Mouse (Mus musculus): ENCODE data around the gene Trpm8.

Gene Trpm8

DNA sequence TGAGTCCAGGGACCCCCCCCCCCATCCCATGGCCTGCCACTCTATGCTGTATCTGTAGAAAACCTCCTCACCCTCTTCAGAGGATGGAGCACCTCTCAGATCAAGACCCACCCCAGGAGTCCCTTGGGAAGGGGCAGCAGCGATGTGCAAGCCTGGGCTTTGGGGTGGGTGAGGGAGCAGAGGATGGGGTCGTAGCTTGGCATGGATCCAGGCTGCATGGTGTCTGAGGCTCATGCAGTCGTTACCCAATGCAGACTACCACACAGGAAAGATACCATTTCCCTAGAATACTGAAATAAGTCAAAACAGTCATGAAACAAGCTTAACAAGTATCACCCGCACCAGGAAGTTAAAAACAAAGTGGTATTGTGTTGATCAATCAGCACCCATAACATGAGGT is 28.8 kb upstream of the Trpm8 start:
- no peak for DNase-seq

DNA sequence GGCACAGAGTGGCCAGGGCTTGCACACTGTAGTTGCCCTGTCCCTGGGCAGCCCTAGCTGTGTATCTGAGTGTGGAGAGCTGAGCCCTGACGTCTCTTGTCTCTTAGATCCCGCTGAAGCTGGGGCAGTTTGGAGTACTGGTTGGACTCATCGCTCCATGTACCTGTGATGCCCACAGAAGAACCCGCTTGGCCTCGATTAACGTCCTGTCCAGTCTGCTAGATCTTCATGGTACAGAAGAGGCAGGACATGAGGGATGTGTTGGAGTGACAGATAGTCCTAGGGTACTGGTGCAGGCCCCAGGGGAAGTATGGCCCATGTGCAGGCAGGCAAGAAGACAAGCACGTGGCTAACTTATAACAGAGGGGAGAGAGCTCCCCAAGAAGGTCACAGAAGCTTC is 27.9 kb upstream of the Trpm8 start:
- DNase-seq = no peak

DNA sequence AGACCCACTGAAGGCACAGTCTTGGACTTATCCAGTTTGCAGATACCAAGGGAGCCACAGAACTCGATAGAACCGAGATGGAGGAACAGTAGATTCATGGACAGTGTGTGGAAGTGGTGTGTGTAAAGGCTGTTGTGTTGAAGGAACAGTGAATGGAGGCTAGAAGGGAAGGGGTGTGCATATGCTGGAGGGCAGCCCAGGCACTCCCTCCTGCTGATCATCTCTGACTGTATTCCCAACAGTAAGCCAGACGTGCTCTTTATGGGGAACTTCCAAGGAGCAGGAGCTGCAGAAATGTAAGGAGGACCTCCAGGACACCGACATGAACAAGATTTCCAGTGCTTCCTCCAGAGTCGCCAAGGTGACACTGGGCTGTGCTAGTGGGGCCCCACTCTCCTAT is 27.4 kb upstream of the Trpm8 start:
- DNase-seq = no peak

DNA sequence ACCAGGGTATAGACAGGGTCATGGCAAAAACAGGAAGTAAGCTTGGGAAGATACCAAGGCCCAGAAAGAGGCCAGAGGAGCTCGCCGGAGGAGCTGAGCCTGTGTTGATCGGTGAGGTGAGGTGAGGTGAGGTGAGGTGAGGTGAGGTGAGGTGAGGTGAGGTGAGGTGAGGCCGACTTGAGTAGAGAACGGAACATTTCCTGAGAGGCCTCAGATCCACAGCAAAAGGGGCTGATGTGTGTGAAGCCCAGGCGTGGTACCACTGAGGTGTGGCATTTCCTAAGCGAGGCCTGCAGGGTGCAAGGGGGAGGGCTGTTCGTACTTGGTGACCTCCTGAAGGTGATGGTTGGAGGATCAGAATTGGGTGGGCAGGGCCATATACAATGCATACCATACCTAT is 24.4 kb upstream of the Trpm8 start:
- no peak for DNase-seq

DNA sequence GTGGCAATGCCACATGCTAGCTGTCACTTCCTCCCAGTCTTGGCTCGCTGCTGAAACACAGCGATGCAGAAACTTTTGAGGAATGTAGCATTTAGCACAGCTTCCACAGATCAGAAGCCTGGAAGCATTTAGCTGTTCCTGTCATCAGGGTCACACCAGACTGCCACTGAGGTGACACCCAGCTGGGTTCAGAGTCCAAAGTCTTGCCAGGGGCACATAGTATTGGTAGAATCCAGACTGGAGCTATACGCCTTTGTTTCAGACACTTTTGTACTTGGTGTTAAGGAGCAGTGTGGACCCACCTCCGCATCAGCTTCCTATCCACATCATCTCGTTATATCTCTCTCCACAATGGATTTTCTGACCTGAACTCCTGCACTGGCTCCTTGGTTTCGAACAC is 23.9 kb upstream of the Trpm8 start:
- no peak for DNase-seq

DNA sequence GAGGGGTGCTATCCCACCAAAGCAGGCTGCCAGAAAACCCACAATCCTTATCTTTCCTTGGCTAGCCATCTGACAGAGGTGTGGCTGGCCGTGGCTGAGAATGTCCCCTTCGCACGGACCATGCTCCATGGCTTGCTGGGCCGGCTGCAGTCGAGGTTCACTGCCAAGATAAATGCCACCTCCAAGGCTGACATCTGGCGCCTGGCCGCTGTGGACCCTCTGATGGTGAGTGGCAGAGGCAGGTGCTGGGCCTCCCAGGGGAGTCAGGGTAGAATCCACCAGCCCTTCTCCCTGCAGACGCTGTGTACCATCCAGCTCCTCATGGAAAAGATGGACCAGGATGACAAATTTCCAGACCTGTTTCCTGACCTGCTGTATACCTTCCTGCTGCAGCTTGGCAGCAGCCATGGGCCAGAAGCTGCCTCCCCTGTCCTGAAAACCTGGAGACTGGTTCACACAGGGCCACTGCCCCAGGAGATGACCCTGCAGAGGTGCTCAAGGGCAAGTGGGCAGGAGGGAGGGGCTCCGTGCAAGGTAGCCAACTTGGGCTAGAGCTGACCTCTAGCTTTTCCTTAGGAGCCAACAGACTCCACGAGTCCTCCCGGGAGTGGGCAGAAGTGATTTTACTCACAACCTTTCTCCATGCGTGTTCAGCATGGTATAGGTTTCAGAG is 22.5 kb upstream of the Trpm8 start:
- no peak for DNase-seq

DNA sequence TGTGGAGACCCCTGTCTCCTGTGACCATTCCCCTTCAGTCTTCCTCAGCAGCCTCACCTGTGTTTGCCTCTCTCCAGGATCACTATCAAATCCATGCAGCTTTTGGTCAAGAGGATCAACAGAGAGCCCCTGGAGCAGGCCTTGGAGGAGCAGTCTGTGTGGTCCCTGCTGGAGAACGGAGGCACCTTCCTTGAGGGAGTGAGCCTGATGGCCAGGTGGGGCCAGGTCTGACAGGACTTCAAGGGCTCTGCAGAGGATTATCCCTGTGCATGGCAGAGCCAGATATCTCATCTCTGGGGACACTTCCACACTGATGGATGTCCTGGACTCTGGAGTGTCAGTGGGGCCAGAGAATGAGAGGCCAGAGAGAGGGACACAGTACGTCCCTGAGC is 22.0 kb upstream of the Trpm8 start:
- DNase-seq = no peak

DNA sequence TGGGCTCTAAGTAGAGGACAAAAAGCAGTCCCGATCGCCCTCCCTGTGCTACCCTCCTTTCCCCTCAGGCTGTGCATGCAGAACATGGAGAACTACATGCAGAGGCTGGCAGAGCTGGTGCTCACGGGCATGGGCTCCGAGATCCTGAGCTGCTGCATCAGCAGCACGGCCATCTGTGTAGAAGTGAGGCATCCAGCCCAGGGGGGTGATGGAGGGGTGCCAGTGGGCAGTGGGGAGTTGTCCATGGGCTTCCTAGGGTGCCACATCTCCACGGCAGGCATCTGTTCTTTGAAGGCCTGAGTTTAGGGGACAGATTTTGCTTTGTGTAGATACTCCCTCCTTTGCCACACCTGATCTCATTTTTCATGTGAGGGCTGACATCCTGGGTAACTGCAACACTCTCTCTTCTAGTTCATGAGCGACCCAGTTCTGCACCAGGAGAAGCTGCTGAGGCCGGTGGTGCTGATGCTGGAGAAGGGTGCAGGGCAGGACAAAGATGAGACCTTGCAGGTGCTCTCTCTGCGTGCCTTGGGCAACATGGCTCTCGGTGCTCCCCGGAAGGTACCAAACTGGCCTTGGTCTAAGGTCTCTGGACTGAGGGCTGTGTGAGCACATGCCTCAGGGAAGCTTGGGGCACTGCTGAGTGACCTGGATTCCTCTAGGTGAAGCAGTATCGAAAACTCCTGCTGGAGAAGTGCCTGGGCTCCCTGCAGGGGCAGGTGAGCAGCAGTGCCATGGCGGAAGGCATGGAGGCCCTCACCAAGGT is 21.3 kb upstream of the Trpm8 start:
- no peak for DNase-seq

DNA sequence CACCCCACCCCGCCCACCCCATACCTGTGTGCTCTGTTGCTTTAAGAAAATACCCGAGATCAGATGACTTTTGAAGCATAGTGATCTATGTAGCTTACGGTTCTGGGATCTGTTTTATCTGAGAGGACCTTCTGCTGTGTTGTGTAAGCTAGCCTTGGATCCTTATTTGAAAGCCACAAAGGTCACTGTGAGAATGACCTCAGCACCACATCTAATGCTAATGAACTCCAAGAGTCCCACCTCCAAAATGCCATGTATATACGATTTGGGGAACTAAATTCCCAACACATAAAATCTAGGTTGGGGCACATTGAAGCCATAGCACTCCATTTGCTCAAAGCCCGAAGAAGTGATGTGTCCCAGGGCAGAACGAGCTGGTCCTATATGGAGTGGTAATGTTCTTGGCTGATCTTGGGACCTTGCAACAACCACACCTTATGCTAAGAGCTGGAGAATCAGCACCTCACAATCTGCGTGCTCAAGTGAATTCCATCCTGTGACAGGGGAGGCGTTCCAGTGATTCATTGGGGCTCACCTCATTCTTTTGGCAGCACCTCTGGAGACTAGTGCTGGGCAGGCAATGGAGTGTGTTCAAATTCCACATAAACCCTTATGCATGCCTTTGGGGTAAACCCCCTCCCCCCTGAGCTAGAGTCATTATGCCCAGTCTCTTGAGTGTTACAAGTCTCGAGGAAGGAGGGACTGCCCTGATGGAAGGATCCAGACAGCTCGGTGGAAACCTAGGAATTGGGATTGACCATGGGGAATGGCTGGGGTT is 20.4 kb upstream of the Trpm8 start:
- no peak for DNase-seq

DNA sequence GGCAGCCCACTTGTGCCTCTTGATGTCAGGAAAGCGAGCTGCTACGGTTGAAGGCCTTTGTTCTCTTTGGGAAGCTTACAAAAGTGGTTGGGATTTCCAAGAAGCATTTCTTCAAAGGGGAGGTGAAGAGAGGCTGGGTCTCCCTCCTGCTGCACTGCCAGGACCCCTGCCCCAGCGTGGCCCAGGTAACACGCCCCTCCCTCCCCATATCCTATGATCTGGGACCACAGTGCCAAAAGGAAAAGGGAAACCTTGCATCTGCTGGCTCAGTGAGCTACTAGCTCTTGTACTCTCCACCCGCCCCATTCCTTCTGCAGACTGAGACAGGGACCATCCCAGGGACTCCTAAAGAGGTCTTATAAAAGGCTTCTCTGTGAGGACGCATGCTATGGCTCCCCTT is 19.8 kb upstream of the Trpm8 start:
- DNase-seq = no peak

DNA sequence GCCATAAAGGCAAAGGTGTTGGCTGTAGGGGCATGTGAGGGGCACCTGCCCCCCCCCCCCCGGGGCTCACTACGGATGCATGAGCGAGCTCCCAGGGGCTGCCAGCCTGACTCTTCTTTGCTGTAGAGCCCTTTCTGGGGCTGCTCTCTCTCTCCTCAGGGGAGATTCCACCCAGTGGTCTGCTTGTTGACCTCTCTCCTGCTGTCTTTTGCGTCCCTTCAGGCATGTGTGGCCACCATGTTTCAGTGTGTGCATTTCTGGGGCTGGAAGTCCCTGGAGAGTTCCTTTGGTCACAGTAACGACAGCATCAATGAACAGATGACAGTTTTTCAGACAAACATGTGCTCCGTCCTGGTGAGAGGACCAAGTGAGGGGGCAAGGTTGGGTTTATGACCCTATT is 19.1 kb upstream of the Trpm8 start:
- no peak for DNase-seq

DNA sequence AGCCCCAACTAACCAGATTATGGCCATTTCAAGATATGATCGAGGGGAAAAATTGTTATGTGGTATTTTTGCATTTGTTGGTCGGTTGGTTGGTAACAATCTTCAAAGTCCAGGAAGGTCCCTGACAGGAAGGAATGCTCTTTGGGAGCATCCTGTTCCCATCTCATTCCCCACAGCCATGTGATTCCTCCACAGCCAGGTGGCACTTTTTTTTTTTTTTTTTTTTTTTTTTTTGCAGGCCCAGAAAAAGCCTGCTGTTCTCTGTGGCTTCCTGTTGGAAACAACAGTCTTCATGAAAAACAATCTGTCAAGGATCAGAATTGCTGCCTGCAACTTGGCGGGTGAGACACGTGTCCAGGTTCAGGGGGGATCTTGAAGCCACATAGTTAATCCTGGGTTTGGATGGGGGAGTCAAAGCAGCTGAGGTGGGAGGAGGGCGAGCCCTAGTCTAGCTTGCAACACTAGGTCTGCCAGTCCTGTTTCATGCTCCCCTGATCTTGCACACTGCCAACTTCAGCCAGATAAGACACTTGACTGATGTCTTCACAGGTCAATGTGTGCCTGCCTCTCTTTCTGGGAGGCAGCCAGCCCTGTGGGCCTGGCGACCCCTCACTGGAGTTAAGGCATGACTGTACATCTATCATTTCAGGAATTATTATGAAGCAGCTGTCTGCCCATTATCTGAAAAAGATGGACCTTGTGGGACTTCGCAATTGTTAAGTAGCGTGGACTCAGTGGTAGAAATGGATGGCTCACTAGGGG is 18.4 kb upstream of the Trpm8 start:
- DNase-seq = no peak

DNA sequence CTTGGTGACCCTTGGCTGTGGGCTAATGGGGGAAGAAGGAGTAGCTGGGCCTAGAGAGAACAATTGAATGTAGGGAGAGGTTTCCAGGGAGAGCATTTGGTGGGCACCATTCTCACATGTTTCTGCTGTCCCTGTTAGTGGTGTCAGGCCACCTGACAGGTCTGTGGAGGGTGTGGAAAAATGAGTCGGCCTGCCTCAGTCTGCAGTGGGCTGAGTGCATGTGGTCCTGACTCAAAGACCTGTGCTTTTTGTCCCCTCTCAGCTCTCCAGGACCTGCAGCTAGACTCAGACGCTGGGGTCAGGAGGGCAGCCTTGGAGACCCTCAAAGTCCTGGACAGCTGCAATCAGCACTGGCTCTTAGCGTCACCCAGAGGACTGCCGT is 17.8 kb upstream of the Trpm8 start:
- DNase-seq = no peak

DNA sequence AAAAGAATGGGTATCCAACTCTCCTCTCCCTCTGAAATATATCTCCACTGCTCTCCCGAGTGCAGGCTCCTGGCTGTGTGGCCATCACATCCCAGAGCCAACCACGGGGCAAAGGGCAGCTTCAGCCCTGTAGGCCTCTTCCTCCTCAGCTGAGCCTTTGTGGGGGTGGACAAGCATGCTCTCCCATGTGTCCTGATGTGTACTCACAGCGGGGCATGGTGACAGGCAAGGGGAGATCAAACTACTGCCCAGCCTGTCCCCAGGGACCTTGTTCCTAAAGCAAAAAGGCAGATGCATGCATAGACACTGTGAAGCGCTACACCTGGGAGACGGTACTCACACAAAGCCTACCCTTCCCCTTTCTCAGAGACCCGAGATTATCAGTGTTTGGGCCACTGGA is 17.3 kb upstream of the Trpm8 start:
- DNase-seq = no peak

DNA sequence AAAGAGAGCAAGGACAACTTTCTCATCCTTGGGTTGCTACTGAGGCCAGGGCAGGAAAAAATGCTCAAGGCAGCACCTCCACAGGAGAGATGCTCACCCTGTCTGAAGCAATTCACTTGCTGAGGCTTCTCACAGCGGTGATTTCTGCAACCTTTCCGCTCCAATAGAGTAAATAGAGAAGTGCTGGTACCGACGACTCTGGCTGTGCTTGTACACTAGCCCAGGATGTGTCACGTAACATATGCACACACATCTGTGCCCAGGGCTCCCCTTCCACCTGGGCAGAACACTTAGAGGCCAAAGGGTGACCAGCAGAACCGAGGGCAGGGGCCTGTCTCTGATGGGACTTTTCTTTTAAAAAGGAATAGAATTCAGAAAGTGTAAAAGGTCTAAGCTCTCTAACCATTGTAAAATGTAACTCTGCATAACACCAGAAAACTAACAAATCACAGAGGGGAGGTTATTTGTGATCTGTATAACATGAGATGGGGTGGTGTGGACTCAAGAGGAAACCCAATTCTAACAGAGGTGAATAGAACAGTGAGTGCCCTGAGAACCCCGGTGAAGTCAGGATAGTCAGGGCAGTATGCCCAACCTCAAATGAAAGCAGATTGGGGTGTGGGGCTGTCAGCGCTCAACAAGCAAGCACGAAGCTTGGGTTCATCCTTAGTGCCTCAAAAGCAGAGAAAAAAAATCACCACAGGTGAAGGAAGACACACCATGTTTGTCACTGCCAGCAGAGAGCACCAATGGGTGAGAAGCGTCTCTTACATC is 16.7 kb upstream of the Trpm8 start:
- no peak for DNase-seq

DNA sequence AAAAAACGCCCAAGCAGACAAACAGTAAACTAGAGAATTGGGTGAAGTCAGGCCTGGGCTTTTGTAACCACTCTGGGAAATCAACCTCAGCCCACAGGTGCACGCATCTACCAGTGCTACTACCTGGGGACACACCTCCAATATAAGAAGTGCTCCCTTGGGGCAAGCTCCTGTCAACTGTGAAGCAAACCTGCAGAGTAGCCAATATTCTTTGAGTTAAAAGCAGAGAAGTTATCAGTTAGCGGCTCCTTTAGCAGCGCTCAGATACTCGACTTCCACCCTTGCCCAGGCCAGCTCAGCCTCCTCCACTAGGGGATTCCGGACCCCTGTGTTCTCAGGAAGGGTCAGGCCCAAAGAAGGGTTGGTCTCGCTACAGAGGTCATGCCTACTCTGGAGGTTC is 15.8 kb upstream of the Trpm8 start:
- DNase-seq = no peak

DNA sequence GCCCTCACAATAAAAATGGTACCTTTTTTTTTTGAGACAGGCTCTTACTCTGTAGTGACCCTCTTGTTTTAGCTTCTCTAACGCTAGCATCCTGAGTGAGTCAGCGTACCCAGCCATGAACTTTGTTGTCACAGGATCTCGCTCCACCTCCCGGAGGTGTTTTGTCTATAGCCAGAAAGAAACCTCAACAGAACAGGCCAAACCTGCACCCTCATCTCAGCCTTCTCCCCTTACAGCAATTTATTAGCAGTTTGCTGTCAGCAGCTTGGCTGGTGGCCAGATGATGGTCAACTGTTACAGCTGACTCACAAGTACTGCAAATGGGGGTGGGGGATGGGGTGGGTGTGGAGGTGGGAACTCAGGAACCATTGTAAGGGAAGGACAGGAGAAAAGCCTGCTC is 15.2 kb upstream of the Trpm8 start:
- DNase-seq = peak; percentile 67

DNA sequence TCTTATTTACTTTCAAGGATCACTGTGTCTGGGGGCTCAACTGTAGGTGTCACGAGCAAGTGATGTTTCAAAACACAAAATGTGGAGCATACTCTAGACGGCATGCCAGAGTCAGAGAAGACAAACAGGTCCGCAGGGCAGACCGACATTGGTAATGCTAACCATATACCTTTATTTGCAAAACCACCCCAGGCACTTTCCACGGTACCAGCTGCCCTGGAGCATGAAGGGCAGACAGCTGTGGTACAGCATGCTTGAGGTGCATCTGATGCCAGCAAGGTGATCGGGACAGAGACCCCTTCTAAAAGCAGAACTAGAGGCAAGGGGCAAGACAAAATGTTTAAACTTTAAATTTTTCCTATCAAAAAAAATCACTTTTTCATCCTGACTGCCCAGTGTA is 14.5 kb upstream of the Trpm8 start:
- DNase-seq = no peak

DNA sequence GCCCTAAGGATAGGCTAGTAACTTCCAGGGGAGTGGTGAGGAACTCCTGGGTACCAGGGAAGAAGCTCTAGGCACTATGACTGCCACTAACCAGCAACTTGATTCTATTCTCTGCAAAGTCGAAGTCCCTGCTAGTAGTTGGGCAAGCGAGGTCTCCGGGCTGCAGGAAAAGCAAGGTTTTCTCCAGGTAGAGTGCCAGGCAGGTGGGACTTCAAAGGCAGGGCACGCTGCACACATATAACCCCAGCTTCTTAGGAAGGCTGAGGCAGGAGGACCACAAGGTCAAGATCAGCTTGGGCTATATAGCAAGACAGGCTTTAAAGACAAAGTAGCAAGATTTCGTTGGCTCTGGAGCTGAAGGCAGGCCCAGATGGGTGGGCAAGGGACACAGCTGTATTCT is 13.7 kb upstream of the Trpm8 start:
- no peak for DNase-seq

DNA sequence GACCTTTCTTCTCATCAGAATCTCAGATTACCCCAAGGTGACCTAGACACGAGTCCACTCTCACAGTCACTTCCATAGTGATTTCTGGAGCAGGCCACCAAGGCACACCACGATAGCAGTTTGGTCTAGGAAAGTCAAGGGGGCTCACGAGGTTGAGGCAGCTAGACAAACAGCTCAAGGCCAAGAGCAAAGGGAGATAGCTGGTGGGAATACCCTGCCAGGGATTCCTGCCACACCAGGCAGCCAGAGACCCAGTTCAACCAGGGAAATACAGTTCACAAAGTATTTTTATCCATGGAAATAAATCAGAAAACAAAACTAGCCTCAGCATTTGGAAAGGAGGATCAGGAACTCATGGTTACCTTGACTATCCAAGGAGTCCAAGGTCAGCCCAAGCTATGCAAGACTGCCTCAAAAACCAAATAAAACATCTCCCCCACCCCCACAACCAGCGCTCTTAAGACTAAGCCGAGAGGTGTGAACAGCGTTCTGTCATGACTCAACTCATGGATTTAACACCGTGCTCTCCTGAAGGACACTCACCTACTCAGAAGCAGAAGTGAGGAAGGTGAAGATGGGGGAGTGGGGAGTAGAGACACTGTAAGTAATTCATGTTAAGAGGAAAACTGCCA is 13.1 kb upstream of the Trpm8 start:
- no peak for DNase-seq

DNA sequence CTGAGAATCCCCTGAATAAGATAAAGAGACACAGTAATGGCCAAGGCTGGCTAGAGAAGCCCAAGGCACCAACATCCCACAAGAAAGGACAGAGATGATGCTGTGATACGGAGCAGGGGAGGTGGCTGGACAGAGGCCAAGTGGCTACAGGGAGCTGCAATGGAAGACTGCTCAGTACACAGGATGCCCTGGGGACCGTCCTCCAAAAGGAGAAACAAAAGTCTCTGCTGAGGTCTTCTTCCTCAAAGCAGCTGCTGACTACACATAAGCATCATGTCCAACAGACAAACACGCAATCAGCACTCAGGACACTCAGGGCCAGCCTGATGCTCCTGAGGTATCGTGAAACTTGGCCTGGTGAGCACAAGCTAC is 12.6 kb upstream of the Trpm8 start:
- no peak for DNase-seq

DNA sequence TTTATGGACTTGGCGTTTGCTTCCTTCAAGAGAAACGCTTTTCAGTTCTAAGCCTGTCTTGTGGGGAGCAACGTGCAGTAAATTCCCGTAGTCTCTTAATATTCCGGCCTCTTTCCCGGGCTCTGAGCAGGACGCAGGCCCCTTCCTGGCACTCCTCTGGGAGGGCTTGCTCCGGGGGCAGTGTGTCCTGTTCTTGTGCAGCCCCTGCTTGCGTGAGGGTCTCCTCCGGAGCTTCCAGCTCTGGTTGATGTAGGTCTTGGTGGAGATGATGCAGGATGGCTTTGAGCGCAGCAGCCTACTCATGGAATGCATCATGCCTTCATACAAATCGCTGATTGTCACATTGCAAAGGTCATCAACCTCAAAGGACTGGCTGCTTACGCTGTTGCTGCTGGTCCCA is 11.3 kb upstream of the Trpm8 start:
- DNase-seq = no peak

Measured in retina, postnatal 1 day (tissue).